Mouse (Mus musculus) small intestine, adult 2 months (tissue): Measurements from ENCODE around the gene Gm26602. TPM values are rescaled to one million over a fixed set of nuclear protein-coding genes. Genes with fewer than 3 reads are reported as not detected.

Experiments
- H3K27ac ChIP-seq: fragments of 200-500 bp; 2 replicates; pipeline ENCODE4 v1.5.1; 2012; ENCODE audit warnings: low read depth, low read length, control low read depth, inconsistent platforms; ENCODE audit not compliant: insufficient read depth
- H3K27me3 ChIP-seq: fragments of 200-500 bp; 2 replicates; pipeline ENCODE4 v1.6.1; 2012; ENCODE audit warnings: mild to moderate bottlenecking, moderate library complexity, low read length, inconsistent platforms; ENCODE audit not compliant: control insufficient read depth, insufficient read depth
- H3K36me3 ChIP-seq: fragments of 200-500 bp; 2 replicates; pipeline ENCODE4 v1.6.1; 2012; ENCODE audit warnings: mild to moderate bottlenecking, low read length, control low read depth, inconsistent platforms; ENCODE audit not compliant: control insufficient read depth, insufficient read depth
- H3K4me1 ChIP-seq: fragments of 200-500 bp; 2 replicates; pipeline ENCODE4 v1.6.1; 2012; ENCODE audit warnings: low read length, inconsistent platforms, mixed read lengths; ENCODE audit not compliant: control insufficient read depth, insufficient read depth, insufficient read length
- H3K4me3 ChIP-seq: fragments of 200-500 bp; 2 replicates; pipeline ENCODE4 v1.5.1; 2012; ENCODE audit warnings: low read depth, mild to moderate bottlenecking, control low read depth, inconsistent platforms, low read length, moderate library complexity
- CTCF ChIP-seq: fragments of 200-500 bp; IDR thresholded peaks from 2 replicates; pipeline ENCODE4 v1.5.1; 2012; ENCODE audit warnings: low read depth, mild to moderate bottlenecking, control low read depth, inconsistent platforms, low read length, moderate library complexity, mixed read lengths; ENCODE audit not compliant: insufficient replicate concordance, insufficient read length; ENCODE audit errors: extremely low read depth
- POLR2A ChIP-seq: fragments of 200-500 bp; IDR thresholded peaks from 2 replicates; pipeline ENCODE4 v1.6.1; 2012; ENCODE audit warnings: low read depth, mild to moderate bottlenecking, control low read depth, inconsistent platforms, low read length, moderate library complexity
- WGBS: fragments of 180-500 bp; shearing (Covaris S2); methylation state at CpG from one replicate; pipeline ENCODE4 v1.1.7; 2018; 5-methylcytosine and 5-hydroxymethylcytosine counted together
- polyA plus RNA-seq: library from polyadenylated mRNA; depleted of rRNA; stranded (reverse); fragments of >200 nt; gene quantifications from 2 replicates; pipeline ENCODE4 v1.2.3, GENCODE M21; 2012

The Gm26602 gene
- polyA plus RNA-seq, 1 experiment: not detected

DNA sequence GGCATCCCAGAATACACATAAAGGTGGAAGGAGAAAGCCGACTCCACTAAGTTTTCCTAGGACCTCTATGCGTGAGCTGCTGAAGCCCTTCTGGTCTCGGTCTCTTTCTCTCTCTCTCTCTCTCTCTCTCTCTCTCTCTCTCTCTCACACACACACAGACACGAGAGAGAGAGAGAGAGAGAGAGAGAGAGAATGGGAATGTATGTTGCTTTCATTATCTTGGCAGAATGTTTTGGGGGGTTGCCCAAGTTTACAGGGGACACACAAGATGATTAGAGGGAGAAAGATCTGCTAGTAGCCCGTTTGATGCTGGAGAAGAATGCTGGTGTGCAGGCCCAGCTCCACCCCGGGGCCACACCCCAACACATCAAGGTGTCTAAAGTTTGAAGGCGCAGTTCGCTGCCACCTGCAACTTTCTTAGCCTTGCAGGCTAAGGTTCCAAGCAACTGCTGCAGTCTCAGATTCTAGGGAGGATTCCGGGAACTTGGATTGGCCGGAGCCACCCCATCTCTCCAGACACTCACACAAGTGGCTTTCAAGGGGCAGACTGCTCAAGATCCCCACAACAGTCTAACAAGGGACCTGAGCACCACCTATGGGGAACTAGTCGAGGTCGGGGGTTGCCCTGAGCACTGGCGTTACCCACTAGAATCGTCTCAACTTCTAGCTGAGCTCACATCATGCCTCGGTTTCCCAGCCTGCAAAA is 15.3 kb downstream of the Gm26602 start:
- 2% methylated on average over 15 of the region's 15 CpGs for WGBS
- Histone ChIP-seq H3K27me3 (peaks cover 15% of the 10 kb centered on the region), H3K4me1 (peaks cover 14% of the 10 kb centered on the region), H3K4me3 (peak overlapping the region; percentile 83), H3K27ac (peak overlapping the region; percentile 74), H3K36me3 (no peaks in the 10 kb centered on the region)
- TF ChIP-seq CTCF: no peak
- TF ChIP-seq POLR2A: no peak

DNA sequence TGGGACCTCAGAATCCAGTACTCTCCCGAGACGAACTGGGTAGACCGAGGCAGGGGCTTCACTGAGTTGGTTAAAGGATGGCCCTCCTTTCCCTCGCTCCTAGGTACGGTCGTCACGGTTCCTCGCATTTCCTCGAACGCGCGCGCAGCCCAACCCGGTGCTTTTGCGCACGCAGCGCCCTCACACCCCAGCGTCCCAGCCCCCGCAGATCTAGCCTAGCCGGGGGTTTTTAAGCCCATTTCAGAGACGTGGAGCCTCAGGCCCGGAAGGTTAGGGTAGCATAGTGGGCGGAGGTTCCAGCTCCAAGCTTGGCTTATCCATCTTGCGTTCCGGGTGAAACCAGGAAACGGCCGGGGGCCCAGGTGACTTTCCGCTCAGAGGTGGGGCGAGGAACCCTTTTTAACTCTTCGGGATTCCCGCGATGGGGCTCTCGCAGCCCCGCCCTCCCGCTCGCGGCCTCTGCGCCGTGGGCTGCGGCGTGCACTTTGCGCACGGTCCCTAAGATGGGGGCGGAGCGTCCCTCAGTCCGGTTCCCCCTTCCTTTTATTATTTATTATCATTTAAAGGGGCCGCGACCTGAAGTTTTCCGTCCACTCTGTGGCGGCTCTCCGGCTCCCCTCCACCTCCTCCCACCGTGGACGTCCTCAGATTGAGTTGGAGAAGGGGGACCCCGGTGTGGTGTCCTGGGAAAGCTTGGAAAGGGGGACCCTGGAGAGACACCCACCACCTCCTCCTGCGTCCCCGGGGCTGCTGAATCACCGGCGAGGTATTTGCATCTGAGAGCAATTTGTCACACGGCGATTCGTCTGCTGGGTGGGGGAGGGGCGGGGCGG is 16.1 kb downstream of the Gm26602 start, which contains the start of gene Arid3a:
Gene Arid3a, plus strand, starts transcription at position 553 of the 833 bp plus-strand sequence.
- H3K4me3 ChIP-seq: peak within 1 kb of the TSS; percentile 83
- peak; percentile 22; the same call in 1 of the 2 replicates for TF ChIP-seq POLR2A
- no peak for TF ChIP-seq CTCF
- WGBS: under 1% methylated on average over 63 of the region's 63 CpGs
- peaks cover 8% of the 10 kb centered on the region for H3K27me3 ChIP-seq
- peaks cover 8% of the 10 kb centered on the region for H3K4me1 ChIP-seq
- peak within 1 kb of the TSS; percentile 77 for H3K27ac ChIP-seq
- H3K36me3 ChIP-seq: no peaks in the 10 kb centered on the region

DNA sequence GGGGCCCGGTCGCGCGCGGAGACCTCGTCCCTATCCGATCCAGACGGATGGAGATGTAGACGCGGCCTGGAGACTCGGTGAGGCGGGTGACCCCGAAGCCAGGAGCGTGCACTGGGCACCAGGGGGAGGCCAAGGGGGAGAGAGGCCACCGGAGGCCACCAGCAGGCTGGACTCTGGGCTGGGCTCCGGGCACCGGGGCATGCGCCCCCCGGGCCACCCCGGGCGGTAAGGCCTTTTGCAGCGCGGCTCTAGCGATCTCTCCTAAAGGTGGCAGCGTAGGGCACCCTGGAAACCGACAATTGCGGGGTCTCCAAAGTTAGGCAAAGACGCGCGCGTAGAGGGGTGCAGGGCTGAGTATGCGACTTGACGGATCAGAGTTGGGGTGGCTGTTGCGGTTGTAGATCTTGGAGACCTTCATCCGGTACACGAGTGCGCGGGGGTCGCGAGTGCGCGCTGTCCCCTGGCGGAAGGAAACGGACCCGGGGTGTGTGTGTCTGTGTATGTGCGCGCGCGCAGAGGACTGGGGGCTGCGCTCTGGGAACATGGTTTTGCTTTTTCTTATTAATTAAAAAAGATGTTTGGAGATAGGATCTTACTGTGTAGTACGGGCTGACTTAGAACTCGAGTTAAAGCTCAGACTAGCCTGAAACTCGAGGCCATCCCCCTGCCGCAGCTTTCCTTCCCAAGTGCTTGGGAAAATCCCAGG is 16.8 kb downstream of the Gm26602 start:
- Histone ChIP-seq H3K27me3 (peaks cover 6% of the 10 kb centered on the region), H3K4me1 (peaks cover 10% of the 10 kb centered on the region), H3K4me3 (peak overlapping the region; percentile 83), H3K36me3 (0 out of 2 replicates have a peak, but pooled peaks cover 2% of the 10 kb centered on the region), H3K27ac (peak overlapping the region; percentile 60)
- WGBS: under 1% methylated on average over 54 of the region's 54 CpGs
- no peak for TF ChIP-seq POLR2A
- TF ChIP-seq CTCF: no peak

DNA sequence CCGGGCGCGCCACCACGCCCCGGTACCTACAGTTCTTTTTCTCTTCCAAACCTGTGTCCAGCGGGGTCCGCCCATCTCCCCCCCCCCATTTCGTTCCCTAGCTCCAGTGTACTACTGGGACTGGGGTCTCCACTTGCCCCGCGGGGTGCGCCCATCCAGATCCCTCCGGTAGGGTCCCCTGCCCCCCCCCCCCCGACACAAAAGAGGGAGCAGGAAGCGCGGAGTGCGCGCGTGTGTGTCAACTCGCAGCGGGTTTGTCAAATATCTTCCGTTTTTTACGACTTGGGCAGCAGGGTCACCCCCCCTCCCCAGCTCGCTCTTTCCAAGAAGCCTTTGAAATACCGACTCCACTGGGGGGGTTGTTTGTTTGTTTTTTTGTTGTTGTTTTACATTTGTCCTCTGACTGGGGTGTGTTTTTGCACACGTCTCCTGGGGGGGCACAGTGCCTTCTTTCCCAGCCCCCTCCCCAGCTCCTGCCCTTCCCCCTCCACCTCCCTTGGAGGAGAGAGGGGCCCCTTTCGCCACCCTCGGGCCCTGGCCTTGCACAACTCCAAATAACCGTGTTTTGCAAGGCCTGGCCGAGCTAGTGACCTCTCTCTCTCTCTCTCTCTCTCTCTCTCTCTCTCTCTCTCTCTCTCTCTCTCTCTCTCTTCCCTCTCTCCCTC is 17.5 kb downstream of the Gm26602 start:
- 3% methylated on average over 29 of the region's 29 CpGs for WGBS
- peak overlapping the region; percentile 60 for H3K27ac ChIP-seq
- H3K4me3 ChIP-seq: peak overlapping the region; percentile 83
- peaks cover 6% of the 10 kb centered on the region for H3K27me3 ChIP-seq
- no peak for TF ChIP-seq POLR2A
- no peak for TF ChIP-seq CTCF
- H3K36me3 ChIP-seq: 0 out of 2 replicates have a peak, but pooled peaks cover 2% of the 10 kb centered on the region
- peaks cover 15% of the 10 kb centered on the region for H3K4me1 ChIP-seq

DNA sequence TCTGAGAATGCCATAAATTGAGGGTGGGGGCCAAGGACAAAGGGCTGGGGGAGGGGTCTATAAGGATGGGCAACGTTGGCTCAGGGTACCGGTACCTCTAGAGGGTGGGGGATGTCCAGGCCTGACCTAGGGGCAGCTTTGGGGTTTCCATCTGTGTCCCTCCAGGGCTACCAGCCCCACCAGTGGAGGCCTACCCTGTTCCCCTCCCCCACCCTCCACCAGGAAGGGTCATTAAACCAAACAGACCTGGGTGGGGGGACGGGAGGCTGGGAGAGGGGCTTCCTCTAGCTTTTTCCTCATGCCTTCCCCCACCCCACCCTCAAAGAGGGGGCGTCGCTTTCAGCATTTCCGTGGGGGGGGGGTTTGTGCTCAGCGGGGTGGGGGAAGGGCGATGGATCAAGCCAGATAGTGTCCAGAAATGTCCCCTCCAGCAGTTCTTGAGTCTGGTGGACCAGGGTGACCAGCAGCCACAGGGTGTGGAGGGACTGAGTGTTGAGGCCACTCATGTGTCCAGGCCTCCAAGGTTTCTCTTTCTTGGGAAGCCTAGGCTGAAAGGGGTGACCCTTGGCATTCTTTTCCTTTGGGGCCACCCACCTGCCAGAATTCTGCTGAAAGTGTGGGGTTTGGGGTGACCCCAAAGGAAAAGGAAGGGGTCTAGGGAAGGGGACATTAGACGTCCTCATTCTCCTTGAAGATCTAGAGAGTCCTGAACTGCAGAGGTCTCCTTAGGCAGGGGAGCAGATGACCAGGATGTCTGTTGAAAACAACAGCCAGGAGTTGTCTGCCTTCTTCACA is 18.4 kb downstream of the Gm26602 start:
- WGBS: 57% methylated on average over 9 of the region's 9 CpGs
- Histone ChIP-seq H3K27me3 (peaks cover 6% of the 10 kb centered on the region), H3K36me3 (0 out of 2 replicates have a peak, but pooled peaks cover 2% of the 10 kb centered on the region), H3K4me3 (0 out of 2 replicates have a peak overlapping the region, but pooled peaks have one; percentile 83), H3K4me1 (peaks cover 23% of the 10 kb centered on the region), H3K27ac (no peak overlapping the region)
- TF ChIP-seq CTCF (no peak), POLR2A (no peak)
